Mouse (Mus musculus) MN1 (cell line): ENCODE measurements around the gene Glb1.

Experiments used
- DNase-seq: peaks from one replicate; pipeline ENCODE4 v3.0.0-alpha.2; 2016; ENCODE audit warnings: low spot score

The Glb1 gene

DNA sequence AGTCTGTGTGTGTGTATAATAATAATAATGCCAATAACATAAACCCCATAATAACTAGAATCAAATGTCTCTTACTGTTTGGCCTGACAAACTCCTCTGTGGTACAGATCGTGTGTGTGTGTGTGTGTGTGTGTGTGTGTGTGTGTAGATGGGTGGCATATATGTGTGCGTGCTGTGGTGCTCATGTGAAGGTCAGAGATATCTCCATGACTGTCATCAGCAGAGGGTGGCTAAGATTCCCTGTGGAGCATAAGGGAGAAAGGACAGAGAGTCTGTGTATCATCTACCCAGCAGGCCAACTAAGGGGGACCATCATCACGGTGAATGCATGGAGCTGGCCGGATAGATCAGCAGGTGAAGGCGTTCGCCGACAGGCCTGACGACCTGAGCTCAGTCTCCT is 46.0 kb downstream of the Glb1 start:
- DNase-seq: no peak

DNA sequence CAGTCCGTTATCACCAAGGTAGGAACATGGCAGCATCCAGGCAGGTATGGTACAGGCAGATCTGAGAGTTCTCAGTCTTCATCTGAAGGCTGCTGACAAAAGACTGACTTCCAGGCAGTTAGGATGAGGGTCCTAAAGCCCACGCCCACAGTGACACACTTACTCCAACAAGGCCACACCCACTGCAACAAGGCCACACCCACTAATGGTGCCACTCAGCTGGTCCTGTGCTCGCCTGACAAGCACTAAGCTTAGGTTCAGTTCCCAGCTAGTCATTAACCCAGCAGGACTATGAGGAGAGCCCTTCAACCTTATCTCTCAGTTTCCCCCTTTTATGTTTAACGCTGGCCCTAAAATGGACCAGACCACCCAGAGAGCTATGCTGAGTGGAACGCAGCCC is 47.8 kb downstream of the Glb1 start:
- DNase-seq: no peak

DNA sequence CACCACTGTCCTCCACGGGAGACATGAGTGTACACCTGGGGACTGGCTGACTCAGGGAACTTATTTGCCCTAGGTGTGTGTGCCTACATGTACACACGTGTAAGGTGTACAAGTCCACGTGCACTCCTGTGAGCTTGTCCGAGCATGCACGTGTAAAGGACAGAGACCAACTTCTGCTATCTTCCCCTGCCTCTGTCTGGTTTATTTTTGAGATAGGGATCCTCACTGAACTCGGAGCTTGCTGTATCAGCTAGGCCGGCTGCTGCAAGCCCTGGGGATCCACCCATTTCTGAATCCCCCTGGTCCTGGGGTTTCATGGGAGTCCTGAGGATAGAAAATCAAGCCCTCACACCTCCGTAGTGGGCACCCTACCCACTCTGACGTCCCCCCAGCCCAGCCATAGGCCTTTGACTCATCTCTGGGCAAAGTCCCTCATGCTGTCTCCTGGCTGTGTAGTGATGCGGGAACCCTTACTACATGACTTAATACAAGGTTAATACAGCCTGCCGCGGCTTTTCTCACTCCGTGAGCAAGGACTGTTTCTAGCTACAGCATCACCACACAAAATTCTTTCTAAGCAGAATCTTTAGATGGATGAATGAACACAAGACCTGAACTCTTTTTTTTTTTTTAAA is 48.4 kb downstream of the Glb1 start:
- DNase-seq: no peak

DNA sequence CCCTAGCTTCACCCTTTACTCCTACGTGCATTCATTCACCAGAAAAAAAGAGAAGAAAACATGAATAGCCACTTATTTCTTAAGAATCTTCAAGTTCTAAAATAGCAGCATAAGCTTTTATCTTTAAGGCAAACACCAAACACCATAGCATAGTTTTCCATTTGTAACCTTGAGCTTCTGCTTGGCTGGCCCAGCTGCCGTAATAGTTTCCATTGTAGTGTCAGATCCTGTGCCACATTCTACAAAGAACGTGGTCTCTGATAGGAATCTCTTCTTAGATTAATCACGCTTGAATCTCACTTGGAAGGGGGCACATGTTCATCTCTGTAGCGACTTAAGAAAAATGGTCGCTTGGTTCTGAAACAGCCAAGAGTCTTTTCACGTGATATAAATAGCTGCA is 50.7 kb downstream of the Glb1 start:
- no peak for DNase-seq

DNA sequence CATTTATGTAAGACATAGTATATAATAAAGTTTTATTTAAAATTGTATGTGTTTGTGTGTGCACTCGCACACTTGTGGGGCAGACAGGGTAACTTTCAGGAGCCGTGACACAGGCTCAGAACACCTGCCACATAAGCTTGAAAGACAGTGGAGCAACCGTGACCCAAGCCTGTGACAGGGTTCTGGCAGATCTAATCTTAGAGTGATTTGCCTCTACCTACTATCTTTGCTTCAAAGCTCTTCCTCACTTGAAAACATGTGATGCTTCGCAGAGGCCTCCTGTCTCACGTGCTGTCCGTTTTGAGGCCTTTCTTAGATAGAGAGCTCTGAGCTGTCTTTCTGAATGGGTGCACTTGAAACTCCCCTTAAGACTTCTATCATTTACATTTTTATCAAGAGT is 51.5 kb downstream of the Glb1 start:
- no peak for DNase-seq

DNA sequence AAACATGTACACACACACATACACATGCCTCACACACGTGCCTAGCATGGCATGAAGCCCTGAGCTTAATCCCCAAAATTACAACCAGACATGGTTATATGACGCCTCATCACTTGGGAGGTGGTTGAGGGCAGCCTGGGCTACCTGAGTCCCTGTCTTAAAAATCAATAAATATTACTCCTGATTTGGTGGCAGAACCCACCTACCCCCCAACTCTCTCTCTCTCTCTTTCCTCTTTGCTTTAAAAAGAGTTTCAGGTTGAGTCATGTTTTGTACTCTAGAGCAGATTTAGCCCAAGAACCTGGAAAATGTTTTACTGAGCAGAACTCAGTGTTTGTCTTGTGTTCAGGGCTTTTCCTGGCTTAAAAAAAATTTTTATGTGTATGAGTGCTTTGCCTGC is 54.5 kb downstream of the Glb1 start:
- DNase-seq: no peak

DNA sequence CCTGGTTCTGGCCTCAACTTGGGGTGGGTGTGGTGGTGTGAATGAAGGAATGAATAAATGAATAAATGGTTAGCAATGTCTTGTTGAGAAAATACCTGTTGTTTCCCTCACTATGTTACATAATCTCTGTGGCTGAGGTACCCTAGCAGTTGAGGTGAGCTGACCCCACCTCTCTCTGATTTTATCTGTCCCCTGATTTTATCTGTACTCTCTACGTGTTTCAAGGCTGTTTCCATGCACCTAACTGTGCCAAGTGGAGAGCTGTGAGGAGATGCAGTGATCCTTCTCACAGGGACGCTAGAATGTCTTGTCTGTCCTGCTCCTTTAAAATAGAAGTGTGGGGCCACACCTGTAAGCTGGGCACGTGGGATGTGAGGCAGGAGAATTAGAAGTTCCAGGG is 57.6 kb downstream of the Glb1 start:
- no peak for DNase-seq

DNA sequence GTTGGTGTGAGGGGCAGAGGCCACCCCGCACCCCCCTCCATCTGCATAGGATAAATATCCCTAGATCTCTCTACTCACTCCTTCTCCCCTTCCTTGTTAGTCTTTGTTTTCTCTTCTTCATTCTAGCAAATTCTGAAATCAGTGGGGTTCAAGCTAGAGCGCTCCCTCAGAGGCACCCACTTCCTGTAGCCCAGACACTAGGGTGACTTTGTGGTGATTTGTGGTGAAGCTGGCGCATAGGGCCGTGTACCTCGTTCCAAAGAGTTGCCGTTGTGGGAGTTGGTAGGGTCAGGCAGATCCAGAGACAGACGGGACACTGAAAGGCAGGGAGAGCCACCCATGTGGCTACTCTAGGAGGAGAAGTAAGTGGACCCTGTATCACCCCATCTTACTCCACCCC is 61.7 kb downstream of the Glb1 start:
- no peak for DNase-seq

DNA sequence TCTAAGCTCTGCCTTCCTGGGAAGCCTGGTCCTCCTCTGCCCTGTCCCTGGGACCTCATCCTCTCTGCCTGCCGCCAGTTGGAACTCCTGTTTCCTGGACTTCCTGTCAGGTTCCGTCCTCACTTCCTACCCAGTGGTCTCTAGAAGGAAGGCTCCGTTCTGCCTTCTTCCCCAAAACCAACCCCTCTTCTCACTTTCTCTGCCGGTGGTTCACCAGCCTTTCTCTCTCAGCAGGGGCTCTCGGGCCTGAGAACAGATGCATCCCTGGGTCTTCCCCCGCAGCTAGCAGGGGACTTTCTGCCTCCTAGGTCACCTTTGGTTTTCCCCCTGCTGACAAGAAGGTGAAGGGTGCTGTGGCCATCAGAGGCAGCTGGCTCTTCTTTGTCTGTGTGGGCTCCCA is 64.6 kb downstream of the Glb1 start:
- DNase-seq: no peak

DNA sequence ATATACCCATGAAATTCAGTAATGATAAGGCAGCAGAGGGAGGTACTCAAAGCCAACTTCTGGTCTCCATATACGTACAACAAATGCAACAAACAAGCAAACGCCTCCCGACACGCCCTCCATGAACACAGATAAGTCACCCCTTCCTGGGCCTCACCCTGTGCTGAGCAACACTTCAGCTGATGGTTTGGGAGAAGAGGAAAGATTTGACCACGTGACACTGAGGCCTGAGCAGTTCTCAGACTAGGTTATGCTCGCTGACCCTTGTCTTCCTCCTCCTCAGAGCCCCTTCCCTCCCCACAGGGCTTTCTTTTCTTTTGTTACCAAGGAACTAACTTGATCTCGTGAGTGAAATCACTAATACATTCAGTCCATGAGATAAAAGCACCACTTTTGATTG is 66.0 kb downstream of the Glb1 start:
- DNase-seq: no peak

DNA sequence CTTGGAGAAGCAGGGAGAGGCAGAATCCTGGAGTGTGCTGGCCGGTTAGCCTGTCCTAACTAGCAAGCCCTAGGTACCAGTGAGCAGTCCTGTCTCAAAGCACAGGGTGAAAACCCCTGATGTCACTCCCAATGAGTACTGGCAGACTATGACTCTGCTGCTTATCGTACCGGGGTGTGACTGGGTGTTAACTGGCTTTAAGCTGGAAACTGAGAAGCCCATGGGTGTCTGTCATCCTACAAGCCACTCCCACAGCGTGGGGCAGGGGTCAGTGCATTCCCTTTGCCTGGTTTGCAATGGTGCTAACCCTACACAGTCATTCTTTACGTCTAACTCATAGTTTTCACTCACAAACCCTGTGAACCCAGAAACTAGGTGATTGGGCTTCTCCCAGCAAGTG is 67.3 kb downstream of the Glb1 start:
- no peak for DNase-seq

DNA sequence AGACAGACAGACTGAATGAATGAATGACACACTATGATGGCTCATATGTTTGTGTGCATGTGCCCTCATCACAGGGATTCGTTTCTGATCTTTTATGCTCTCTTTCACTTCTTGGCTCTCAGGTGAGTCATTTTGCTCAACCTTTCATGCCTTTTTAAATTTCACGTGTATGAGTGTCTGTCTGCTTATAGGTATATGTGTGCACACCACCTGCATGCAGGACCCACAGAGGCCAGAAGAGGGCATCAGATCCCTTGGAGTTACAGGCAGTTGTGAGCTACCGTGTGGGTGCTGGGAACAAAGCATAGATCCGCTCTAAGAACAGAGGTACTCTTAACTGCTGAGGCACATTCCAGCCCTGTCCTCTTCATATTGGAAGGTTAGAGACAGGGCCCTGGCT is 67.8 kb downstream of the Glb1 start:
- DNase-seq: no peak

DNA sequence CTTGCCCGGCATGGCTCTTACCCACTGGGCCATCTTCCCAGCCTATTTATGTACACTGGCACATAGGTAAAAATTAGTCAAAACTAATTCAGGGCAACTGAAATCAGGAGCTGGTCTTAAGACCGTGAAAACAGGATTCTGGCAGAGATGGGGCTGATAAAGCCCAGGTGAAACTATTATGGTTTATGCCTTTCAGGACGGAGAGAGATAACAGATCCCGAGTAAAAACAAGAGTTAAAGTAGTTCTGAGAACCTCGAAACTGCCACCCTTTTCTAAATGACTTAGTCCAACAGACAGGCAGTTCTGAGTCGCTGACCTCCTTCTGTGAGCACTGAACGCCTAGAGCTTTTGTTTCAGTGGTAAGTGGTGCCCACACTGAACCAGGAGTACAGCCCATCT is 71.0 kb downstream of the Glb1 start:
- DNase-seq: no peak

DNA sequence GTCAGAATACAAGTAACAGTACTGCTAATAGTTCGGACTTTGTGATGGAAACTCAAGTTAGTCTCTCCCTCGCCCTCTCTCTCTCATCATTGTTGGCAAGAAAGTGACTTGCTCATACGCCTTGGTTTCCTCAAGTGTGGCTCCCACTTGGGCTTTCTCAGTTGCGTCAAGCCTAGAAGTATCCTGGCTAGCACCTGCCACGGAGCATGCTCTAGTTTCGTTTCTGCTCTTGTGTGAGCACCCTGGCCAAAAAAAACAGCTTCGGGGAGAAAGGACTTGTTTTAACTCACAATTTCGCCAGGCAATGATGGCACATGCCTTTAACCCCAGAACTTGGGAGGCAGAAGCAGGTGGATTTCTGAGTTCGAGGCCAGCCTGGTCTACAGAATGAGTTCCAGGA is 76.1 kb downstream of the Glb1 start:
- DNase-seq: no peak

DNA sequence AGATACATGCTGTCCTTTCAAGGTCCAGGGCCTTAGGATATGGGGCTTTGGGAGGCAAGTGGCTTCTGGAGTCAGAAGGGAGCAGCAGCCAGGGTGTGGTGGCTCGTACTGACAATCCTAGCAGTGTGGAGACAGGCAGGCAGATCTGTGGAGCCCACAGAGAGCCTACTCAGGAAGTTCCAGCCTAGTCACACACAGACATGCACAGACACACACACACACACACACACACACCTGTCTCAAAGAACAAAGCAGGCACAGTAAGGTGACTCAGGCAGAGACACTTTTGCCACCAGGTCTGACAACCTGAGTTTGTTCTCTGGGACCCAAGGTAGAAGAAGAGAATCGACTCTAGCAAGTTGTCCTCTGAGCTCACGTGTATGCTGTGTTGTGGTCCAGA is 80.1 kb downstream of the Glb1 start:
- no peak for DNase-seq

DNA sequence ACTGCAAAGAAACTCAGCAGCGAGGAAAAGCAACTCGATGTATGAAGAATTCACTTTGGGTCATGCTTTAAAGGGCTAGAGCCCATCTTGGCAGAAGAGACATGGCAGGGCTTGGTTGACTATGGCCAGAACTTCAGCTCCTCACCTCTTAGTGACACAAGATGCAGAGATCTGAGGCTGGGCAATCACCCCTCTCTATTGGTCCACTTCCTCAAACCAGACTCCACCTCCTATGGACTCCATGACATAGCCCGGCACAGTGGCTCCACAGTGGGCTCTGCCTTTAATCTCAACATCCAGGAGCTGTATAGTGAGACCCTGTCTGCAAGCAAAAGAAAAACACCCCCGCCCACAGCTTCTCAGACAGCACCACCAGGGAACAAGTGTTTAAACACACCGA is 83.9 kb downstream of the Glb1 start:
- DNase-seq: no peak

DNA sequence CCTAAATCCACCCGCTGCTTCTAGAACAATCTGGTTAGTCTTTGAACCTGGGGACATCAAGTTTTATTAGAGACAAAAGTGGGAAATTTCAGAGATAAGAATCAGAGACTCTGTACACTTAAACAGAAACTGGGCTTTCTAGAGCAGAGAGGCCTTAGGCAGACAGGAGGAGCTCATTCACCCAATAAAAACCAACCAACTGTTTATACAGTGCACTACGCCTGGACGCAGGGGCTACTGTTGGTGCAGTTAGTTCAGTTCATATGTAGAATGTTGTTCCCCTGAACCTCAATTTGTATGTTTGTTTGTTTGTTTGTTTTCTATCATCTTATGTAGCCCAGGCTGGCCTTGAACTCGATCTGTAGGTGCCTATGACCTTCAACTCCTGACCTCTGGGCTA is 85.9 kb downstream of the Glb1 start:
- DNase-seq: no peak

DNA sequence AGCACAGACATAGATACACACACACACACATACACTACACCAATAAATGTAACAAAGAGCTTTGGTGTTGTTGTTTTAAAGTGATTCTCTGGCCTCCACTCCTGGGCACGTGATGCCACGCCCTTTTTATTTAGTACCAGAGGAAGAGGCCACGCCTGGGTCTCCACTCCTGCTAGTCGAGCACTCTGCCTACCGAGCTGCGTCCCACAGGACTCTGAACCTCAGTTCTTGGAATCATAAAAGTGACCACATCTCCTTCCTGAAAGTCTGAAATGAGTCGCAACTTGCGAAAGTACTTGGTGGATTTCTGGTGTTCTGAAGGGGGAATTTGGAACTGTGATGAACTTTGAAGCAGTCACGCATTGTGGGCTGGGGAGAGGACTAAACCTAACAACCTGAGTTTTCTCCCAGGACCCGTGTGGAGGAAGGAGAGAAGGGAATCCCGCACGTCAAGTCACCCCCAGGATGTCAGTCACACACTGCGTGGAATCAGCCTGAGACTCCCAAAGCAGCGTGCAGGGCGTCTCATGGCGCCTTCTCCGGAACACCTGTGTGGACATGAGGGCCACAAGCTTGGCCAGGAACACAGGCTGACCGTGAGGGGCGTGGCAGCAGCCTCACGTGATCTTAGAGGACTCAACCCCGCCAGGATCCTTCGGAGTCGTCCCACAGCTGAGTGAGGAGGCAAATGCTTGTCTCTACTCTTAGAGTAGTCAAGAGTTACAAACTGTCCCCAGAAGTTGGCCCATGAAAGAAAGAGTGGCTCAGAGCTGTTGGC is 86.8 kb downstream of the Glb1 start:
- no peak for DNase-seq

DNA sequence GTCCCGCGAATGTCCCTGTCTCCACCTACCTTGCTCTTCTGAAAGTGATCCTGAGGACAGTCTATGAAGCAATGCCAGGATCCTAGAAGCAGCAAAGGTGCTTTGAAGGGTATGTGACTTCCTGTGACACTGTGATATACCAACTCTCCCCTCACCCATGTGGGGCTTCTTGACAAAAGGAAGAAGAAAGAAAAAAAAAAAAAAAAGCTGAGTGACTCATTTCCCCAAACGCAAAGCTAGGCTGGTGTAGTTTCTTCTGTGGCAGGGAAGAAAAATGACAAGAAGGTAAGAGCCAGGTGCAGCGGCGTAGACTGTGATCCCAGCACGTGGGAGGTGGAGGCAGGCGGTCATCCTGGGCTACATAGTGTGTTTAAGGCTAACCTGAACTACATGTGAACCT is 95.6 kb downstream of the Glb1 start:
- DNase-seq: no peak

DNA sequence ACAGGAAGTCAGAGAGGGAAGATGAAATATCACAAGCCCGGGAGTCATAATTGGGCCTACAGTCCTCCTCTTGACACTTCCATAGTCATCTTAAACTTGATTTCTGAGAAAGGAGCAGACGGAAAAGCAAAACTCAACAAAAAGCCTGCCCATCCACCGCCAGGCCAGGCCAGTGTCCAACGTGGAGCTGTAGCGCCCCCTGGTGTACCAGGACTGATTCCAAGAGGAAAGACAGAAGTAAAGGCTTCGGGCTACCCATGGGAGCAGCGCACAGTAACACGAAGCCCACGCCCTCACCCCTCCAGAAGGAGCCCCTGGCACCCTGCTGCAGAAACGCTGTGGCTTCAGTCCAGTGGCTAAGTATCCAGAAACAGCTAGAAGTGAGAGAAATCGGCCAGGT is 97.3 kb downstream of the Glb1 start:
- peak; percentile 88 for DNase-seq

DNA sequence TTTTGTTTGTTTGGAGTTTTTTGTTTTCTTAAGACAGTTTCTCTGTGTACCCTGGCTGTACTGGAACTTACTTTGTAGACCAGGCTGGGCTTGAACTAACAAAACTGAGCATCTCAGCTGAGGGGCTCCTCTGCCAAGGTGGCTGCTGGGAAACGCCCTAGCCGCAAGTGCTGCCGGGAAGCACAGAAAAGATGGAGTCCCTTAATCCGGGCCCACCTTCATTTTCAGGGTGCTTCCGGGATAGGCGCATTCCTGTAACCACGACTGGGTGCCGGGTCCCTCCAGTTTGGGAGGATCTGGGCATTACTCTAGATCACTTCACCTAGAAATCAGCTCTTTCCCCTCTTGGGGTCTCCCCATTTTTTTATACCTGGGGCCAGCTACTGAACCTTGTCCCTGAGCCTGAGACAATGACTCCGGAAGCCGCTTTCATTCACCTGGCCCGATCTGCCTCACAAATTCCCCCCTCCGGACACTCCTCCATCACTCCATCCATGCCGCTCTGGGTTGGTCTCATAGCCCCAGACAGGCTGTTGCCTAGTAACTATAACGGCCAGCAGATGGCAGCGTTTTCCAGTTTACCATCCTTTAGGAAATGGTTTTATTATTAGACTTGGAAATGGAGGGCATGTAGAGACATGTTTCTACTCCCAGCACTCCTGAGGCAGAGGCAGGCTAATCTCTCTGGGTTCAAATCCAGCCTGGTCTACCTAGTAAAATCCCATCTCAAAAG is 99.1 kb downstream of the Glb1 start:
- DNase-seq: peak; percentile 83

DNA sequence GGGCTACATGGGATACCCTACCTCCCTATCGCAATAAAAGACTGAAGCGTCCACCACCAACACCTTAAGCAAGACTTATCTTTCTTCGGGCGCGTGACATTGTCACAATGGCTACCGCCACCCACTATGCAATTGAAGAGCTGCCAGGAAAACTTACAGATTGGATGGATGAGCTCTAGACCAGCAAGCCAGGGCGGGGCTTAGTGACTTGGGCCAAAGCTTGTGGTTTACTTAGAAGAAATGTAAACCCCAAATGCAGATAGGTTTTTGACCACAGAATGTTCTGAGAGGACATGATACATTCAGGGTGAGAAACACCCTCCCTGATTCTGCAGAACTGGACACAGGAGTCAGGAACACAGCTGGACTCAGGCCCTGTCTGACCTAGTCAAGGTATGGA is 100.2 kb downstream of the Glb1 start:
- DNase-seq: no peak

DNA sequence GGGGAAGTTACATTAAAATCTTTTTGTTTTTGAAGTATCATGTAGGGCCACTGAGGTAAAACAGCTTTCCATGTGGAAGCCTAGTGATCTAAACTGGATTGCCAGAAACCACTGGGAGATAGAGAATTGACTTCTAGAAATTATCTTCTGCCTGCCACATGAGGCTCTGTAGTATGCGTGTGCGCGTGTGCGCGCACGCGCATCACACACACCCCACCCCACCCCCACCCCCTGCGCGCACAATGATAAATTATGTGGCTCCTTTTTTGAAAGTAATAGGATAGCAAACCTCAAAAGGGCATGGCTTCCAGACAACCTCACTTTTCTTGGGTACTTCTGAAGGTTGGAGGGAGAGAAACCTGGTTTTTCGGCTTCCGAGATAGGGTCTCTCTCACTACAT is 101.0 kb downstream of the Glb1 start:
- DNase-seq: peak; percentile 21
